Mouse (Mus musculus) C2C12 (cell line): ENCODE measurements at regions not wholly inside any gene's neighbourhood (a gene's known extent, or its start where the extent isn't known, plus 50 kb on each side); places are given as distances from the start of the nearest gene placed in this dataset.

Experiments used
- H3K27me3 ChIP-seq: one replicate; pipeline ENCODE4 v1.6.1; 2011; ENCODE audit not compliant: control insufficient read depth, insufficient read depth, insufficient read length
- H3K36me3 ChIP-seq: one replicate; pipeline ENCODE4 v1.6.1; 2011; ENCODE audit not compliant: control insufficient read depth, insufficient read depth
- H3K4me3 ChIP-seq: one replicate; pipeline ENCODE4 v1.5.1; 2011; ENCODE audit warnings: mild to moderate bottlenecking, control low read depth; ENCODE audit not compliant: poor library complexity, insufficient read depth, severe bottlenecking
- H3K79me2 ChIP-seq: one replicate; pipeline ENCODE4 v1.6.1; 2011; ENCODE audit not compliant: control insufficient read depth, insufficient read depth
- H3K79me3 ChIP-seq: one replicate; pipeline ENCODE4 v1.6.1; 2011; ENCODE audit warnings: low read depth, control low read depth
- H3ac ChIP-seq: one replicate; pipeline ENCODE3; 2011; ENCODE audit warnings: low read depth; ENCODE audit not compliant: control insufficient read depth, insufficient read length
- CEBPB ChIP-seq: IDR thresholded peaks from one replicate; pipeline ENCODE4 v1.6.1; 2011; ENCODE audit warnings: low read depth, mild to moderate bottlenecking, control low read depth, moderate library complexity
- CTCF ChIP-seq: IDR thresholded peaks from one replicate; pipeline ENCODE4 v1.5.1; 2011; ENCODE audit not compliant: control insufficient read depth, insufficient read depth, insufficient read length
- FOSL1 ChIP-seq: IDR thresholded peaks from one replicate; pipeline ENCODE4 v1.8.0; 2011; ENCODE audit warnings: mild to moderate bottlenecking, low read length; ENCODE audit not compliant: poor library complexity, insufficient read depth, severe bottlenecking
- MAX ChIP-seq: IDR thresholded peaks from one replicate; pipeline ENCODE4 v1.6.1; 2011; ENCODE audit warnings: mild to moderate bottlenecking, control low read depth
- MYOD1 ChIP-seq: IDR thresholded peaks from one replicate; pipeline ENCODE4 v1.6.1; 2011; ENCODE audit warnings: low read depth; ENCODE audit not compliant: control insufficient read depth, insufficient read length
- MYOG ChIP-seq: IDR thresholded peaks from one replicate; pipeline ENCODE4 v1.6.1; 2011; ENCODE audit not compliant: control insufficient read depth, insufficient read length; ENCODE audit errors: extremely low read depth
- USF1 ChIP-seq: IDR thresholded peaks from one replicate; pipeline ENCODE4 v1.6.1; 2011; ENCODE audit warnings: low read depth, mild to moderate bottlenecking, control low read depth, moderate library complexity

GRCm38 (mm10) chr2:137808401-137809230 is 447.7 kb upstream of the Btbd3 start:
- Histone ChIP-seq H3K27me3 (no peaks in the 10 kb centered on the region), H3K36me3 (no peaks in the 10 kb centered on the region), H3ac (no peak overlapping the region), H3K79me2 (no peaks in the 10 kb centered on the region), H3K79me3 (no peaks in the 10 kb centered on the region), H3K4me3 (no peak overlapping the region)
- TF ChIP-seq MAX, result no peak
- TF ChIP-seq MYOG, result no peak
- TF ChIP-seq USF1, result no peak
- no peak for TF ChIP-seq CEBPB
- no peak for TF ChIP-seq FOSL1
- TF ChIP-seq CTCF, result no peak
- no peak for TF ChIP-seq MYOD1

DNA sequence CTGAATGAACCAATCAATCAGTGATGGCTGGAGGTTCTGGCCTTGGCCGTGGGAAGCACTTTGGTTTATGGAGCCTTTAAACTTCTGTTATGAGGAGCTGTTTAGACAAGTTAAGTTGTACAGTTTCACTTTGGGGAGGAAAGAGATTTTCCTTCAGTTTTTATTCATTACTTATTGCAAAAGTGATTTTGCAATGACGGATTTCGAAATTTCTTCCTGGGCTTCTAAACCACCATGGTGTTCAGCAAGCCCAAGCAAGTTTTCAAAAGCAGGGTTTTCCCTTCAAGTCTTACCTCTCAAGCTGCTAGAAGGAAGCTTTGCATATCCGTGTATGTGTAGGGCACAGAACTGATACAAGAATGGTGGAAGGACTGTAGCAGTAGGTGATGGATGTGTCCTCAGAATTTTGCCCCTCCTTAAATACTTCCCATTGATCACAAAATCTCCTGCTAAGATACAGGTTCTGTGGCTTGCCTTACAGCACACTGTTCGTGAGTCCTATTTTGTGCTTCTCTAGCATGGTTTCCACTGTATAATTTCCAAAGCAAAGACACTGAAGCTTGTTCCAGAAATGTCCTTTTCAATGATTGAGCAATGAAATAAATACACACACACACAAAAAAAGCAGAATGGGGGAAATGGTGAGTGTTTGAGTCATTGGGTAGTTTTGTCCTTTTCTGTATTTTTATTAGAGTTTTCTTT is 448.6 kb upstream of the Btbd3 start:
- no peaks in the 10 kb centered on the region for H3K79me3 ChIP-seq
- no peak overlapping the region for H3ac ChIP-seq
- no peaks in the 10 kb centered on the region for H3K36me3 ChIP-seq
- no peak overlapping the region for H3K4me3 ChIP-seq
- no peaks in the 10 kb centered on the region for H3K27me3 ChIP-seq
- TF ChIP-seq USF1 (no peak), MYOD1 (no peak), MYOG (no peak), CEBPB (no peak), CTCF (no peak), MAX (no peak), FOSL1 (no peak)
- H3K79me2 ChIP-seq, result no peaks in the 10 kb centered on the region

- no peak for TF ChIP-seq CTCF
- no peak for TF ChIP-seq MYOG
- no peak for TF ChIP-seq FOSL1
- no peak for TF ChIP-seq MAX
- Histone ChIP-seq H3K79me3 (no peaks in the 10 kb centered on the region), H3K36me3 (no peaks in the 10 kb centered on the region), H3K27me3 (no peaks in the 10 kb centered on the region), H3K79me2 (no peaks in the 10 kb centered on the region), H3K4me3 (no peak overlapping the region), H3ac (no peak overlapping the region)
Observed at GRCm38 (mm10) chr2:137794841-137795240, 461.5 kb upstream of the Btbd3 start.

DNA sequence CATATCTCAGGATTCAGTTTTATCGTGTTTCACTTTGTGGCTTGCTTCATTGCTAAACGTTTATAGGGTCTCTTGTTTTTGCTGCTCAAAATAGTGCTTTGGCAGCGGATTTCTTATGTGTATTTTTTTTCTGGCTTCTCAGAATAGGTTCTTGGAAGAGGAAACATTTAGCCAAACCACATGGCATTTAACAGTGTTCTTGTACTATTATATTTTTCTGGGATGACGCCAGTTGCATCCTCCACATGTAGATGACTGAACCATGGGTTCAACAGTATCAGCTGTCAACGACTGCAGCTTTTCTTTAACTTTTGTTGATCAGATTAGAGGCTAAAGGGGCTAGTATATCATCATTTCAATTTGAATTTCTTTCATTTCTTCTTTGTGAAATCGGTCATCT is 472.3 kb upstream of the Btbd3 start:
- no peak overlapping the region for H3K4me3 ChIP-seq
- H3K79me2 ChIP-seq, result no peaks in the 10 kb centered on the region
- no peak for TF ChIP-seq MYOD1
- no peak for TF ChIP-seq MYOG
- TF ChIP-seq USF1, result no peak
- no peak for TF ChIP-seq CTCF
- no peak for TF ChIP-seq FOSL1
- no peak overlapping the region for H3ac ChIP-seq
- H3K27me3 ChIP-seq, result no peaks in the 10 kb centered on the region
- no peaks in the 10 kb centered on the region for H3K79me3 ChIP-seq
- H3K36me3 ChIP-seq, result no peaks in the 10 kb centered on the region

- TF ChIP-seq MYOD1 (no peak), CEBPB (peak; percentile 97)
- no peaks in the 10 kb centered on the region for H3K36me3 ChIP-seq
- H3K4me3 ChIP-seq, result no peak overlapping the region
- no peaks in the 10 kb centered on the region for H3K79me3 ChIP-seq
- no peaks in the 10 kb centered on the region for H3K27me3 ChIP-seq
- no peak overlapping the region for H3ac ChIP-seq
- no peaks in the 10 kb centered on the region for H3K79me2 ChIP-seq
Observed at GRCm38 (mm10) chr2:137777430-137777829, 478.9 kb upstream of the Btbd3 start.

DNA sequence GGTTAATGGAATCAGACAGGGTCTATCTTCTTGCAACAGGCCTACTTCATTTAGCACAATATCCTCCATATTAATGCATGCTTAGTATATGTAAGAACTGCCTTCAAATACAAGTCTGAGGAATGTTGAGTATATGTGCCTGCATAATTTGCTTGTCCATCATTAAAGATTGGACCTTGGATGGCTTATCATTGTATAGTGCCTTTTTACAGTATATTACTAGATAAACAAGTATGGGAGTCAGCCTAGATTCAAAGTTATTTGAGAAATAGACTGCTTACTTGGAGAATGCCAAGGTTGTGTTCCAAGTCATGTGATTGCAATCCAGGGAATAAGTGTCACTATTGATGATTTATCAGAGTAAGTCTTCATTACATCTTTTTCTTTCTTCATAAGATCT is 491.6 kb upstream of the Btbd3 start:
- H3K27me3 ChIP-seq, result no peaks in the 10 kb centered on the region
- H3K36me3 ChIP-seq, result no peaks in the 10 kb centered on the region
- H3ac ChIP-seq, result no peak overlapping the region
- TF ChIP-seq FOSL1 (no peak), CEBPB (no peak), USF1 (no peak), MAX (no peak), CTCF (no peak), MYOG (no peak), MYOD1 (no peak)
- no peaks in the 10 kb centered on the region for H3K79me3 ChIP-seq
- H3K79me2 ChIP-seq, result no peaks in the 10 kb centered on the region
- H3K4me3 ChIP-seq, result no peak overlapping the region
